Mouse (Mus musculus) mammary gland, adult 2 months (tissue): Measurements from ENCODE around the gene Nxf3. TPM values are rescaled to one million over a fixed set of nuclear protein-coding genes. Genes with fewer than 3 reads are reported as not detected.

Experiments used
- polyA plus RNA-seq: library from polyadenylated mRNA; depleted of rRNA; stranded (reverse); fragments of >200 nt; gene quantifications from 2 replicates; pipeline ENCODE4 v1.2.3, GENCODE M21; 2012; ENCODE audit warnings: low replicate concordance; rRNA removed

Nxf3 gene
- not detected in 2 replicates for polyA plus RNA-seq

DNA sequence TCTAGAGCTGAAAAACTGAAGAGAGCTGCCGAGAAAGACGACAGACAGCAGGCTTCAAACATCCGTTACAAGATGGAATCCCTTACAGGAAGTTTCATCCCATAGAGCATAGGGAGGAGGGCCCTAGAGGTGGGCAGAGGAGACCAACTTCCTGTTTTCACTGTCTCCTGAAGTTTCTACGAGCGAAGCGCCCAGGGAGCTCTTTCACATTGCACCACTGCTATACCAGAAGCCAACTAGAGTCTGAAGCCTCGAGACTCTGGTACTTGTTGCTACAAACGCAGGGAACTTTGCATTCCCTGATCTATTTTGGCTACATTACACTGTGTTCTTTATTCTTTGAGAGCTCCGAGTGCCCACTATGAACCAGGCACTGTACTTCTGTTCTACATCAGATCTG lies at the start of gene Nxf3:
Nxf3 (minus strand) TSS at position 101 of the 400 bp plus-strand sequence.

DNA sequence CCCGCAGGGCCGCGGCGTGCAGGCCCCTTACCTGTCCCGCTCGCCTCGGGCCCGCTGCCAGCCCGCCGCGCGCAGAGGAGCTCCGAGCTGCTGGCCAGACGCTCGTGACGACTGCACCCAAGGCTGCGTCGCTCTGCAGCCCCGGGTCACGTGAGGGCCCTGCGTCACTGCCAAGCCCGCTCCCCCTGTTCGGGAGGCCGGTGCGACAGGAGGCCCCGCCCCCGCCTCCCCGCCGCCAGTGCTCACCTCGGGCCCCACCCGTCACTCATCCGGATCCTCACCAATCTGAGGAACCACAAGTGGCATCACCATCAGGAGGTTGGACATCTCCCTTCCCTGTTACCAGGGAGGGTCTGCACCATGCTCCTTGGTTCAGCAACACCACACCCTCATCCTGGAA lies 17.0 kb downstream of the Nxf3 start, which contains the start of gene Bex2:
Bex2 (minus strand) TSS at position 217 of the 400 bp plus-strand sequence.

DNA sequence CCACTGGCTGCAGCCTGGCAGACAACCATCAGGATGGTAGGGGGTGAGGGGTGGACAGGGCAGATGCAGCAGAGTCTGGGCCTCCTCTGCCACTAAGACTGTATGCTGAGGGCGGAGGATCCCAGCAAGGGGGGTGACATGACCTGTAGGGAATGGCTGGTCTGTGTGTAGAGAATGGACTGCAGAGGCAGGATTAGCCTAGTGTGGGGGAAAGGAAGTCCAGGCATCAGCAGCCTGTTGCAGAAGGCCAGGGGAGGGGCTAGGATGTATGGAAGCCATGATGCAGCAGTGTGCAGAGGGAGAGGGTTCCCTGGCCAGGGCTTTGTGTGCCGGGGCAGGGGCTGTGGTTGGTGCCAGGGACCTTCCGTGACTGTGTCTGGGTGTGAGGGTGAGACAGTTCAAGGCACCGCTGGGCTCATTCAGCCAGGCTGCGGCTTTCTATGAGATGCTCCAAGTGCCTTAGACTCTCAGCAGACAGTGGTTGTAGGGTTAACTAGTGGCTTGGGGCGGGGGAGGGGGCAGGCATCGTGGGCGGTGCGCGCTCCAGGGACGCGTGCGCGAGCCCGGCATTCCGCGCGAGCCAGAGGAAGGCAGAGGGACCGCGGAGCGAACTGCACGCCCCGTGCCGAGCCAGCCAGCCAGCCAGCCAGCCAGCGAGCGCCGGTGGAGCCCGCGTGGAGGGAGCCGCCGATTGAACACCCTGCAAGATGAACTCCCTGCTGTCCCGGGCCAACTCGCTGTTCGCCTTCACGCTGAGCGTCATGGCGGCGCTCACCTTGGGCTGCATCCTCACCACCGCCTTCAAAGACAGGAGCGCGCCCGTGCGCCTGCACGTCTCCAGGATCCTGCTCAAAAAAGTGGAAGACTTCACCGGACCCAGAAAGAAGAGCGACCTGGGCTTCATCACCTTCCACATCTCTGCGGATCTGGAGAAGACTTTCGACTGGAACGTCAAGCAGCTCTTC lies 52.0 kb downstream of the Nxf3 start, which contains the start of gene Arxes1:
Arxes1 (plus strand) TSS at position 569 of the 965 bp plus-strand sequence.

Other genes with a start within 250 kb of the Nxf3 start
- 0.55 and 6.6 TPM in 2 replicates for gene Gprasp2, start 246.2 kb downstream of the Nxf3 start, polyA plus RNA-seq
- gene Arxes2, start 91.4 kb downstream of the Nxf3 start, polyA plus RNA-seq: 38.8 and 88.4 TPM in 2 replicates
- gene Arxes1, start 51.9 kb downstream of the Nxf3 start, polyA plus RNA-seq: 5.7 and 24.1 TPM in 2 replicates
- gene Bex2, start 17.0 kb downstream of the Nxf3 start, polyA plus RNA-seq: not detected in 2 replicates
- not detected in 2 replicates for gene Bex4, start 53.7 kb upstream of the Nxf3 start, polyA plus RNA-seq
- gene Tceal8, start 87.1 kb upstream of the Nxf3 start, polyA plus RNA-seq: 2.4 and 6.5 TPM in 2 replicates
- 0.19 TPM in 1 of 2 replicates, not detected in the other for gene Tceal5, start 118.6 kb upstream of the Nxf3 start, polyA plus RNA-seq
- gene Tceal7, start 129.5 kb upstream of the Nxf3 start, polyA plus RNA-seq: 0.49 TPM in 1 of 2 replicates, not detected in the other
- 1.4 TPM in 1 of 2 replicates, not detected in the other for gene Bex1, start 130.3 kb upstream of the Nxf3 start, polyA plus RNA-seq
- gene Tceal9, start 159.8 kb upstream of the Nxf3 start, polyA plus RNA-seq: 4.4 and 15.2 TPM in 2 replicates
- gene Bex3, start 185.0 kb upstream of the Nxf3 start, polyA plus RNA-seq: 16.9 and 32.1 TPM in 2 replicates